Mouse (Mus musculus) lung, postnatal 25 days (tissue): ENCODE data around the gene Vpreb1.

Experiments
- DNase-seq: peaks from one replicate; pipeline ENCODE4 v3.0.0; 2022; ENCODE audit warnings: low spot score

Gene Vpreb1

DNA sequence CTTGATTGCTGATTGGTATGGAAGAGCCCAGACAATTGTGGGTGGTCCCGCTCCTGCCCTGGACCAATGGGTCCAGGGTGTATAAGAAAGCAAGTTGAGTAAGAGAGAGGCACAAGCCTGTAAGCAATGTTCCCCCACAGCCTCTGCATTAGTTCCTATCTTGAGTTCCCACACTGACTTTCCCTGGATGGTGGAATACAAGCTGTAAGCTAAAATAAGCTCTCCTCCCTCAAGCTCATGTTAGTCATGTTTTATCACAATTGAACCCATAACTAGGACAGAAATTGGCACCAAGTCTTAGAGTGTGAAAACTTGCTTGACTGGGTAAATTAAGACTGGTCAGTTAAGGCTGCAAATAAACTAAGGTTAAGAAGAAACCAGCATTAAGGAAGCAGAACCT is 15.1 kb downstream of the Vpreb1 start:
- no peak for DNase-seq

DNA sequence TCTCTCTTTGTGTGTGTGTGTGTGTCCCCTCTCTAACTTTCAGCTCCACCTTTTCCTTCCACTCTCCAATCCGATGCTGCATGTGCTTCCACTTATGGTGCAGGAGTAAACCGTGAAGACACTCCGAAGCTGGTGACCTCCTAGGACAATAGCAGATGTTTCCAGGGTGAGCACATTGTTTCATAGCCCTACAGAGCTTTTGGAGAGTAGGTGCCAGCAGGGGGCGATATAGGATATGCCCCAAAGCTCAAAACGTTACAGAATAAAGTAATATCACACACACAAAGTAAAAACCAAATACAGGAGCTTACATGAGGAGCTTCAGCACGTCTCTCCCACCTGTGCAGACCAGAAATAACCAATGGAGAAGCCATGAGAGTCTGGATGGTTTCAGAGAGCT is 15.8 kb downstream of the Vpreb1 start:
- DNase-seq, result peak; percentile 70

DNA sequence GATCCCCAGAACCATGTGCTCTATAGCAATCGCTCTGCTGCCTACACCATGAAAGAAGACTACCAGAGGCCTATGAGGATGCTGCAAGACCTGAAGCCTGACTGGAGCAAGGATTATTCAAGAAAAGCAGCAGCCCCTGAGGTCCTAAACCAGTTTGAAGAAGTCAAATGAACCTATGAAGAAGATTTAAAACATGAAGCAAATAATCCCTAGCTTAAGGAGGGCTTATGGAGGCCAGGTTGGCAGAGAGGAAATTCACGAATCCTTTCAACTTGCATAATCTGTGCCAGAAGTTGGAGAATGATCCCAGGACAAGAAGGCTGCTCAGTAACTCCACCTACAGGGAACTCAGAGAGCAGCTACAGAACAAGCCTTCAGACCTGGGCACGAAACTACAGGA is 18.2 kb downstream of the Vpreb1 start:
- no peak for DNase-seq

DNA sequence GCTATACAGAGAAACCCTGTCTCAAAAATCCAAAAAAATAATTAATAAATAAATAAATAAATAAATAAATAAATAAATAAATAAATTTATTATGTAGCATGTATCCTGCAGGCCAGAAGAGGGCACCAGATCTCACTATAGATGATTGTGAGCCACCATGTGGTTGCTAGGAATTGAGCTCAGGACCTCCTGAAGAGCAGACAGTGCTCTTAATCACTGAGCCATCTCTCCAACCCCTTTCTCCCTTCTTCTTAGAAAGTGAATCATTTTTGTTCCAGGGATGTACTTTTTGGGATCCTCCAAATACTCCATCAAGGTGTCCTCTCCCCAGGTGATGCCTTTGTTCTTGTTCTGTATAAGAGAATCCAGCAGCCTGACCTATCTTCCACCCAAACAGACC is 21.4 kb downstream of the Vpreb1 start:
- DNase-seq, result no peak

DNA sequence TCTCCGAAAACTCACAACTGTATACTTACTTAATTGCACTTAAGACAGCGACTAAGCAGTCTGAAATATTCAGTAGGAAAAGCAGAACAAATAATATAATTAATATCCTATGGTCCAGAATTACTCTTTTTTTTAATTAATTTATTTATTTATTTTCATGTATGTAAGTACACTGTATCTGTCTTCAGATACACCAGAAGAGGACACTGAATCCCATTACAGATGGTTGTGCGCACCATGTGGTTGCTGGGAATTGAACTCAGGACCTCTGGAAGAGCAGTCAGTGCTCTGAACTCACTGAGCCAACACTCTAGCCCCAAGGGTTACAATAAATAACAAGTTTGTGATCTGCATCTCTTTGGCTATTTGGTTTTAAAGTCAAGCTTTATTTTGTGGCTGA is 41.0 kb downstream of the Vpreb1 start:
- no peak for DNase-seq

DNA sequence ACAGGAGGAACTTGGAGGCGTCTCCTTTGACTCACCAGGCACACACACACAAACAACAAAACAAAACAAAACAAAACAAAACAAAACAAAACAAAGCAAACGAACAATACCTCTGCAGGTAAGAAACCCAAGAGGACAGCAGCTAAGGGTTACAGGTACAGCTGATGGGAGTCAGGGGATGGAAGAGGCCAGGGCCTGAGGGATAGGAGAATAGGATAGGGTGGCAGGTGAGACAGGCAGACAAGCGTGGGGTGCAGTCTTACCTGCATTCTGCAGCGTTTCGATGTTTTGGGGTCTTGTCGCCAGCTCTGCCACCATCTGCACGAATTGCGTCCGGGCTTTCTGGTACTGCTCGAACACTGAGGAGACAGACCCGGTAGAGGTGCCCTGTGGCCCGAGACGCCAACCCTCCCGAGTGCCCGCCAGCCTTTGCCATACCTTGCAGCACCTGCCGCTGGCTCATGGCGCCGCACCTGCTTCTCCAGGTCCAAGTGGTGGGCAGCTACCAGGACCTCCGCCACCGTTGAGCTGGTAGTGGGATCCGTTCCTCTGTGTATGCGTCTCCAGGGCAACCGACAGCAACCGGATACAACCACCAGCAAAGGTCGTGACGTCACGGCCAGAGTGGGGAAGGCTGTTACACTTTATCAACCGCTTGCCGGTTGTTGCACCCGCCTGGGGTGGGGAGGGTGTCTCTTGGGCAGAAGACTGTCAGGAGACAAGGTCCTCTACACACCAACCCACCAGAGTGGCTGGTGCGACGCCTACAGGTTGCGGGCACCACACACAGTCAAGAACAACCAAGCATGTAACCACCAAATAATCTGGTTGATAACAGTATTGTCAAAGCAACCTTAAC is 41.7 kb downstream of the Vpreb1 start, which contains the start of gene Spag6l:
TSS of gene Spag6l (minus strand) at position 700 of the 859 bp plus-strand sequence.
- peak; percentile 46 for DNase-seq

DNA sequence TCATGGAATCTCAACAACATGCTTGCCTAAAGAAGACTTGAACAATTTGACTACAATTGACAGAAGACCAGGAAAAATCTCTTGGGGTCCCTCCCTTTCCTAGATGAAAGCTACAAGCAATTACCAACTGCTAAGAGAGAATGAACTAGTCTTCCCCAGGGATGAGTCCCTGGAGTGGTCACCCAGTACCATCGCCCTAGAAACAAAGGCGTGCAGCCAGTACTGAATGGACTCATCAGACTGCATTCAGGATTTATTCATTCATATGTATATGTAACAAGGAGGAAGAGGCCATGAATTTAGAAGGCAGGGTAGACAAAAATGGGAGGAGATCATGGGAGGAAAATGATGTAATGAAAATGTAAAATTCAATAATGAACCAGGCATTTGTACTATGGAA is 44.4 kb downstream of the Vpreb1 start:
- no peak for DNase-seq

DNA sequence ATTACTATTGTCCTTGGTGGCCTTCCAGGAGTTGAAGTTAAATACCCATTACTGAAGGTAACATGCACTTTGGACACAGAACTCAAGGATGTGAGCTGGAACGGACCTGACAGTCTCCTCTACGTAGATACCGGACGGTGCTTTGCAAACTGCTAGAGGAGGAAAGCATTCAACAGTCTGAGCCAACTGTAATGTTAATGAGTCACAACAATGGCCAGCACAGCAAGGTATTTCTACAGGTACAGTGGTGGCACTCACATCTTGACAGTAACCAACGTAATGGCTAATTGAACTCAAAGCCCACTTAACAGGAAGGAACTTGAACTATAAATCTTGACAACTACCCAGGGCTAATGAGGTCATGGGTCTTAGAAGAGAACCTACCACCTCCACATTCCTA is 45.2 kb downstream of the Vpreb1 start:
- DNase-seq, result no peak
